Mouse (Mus musculus) heart, postnatal 0 days (tissue): Measurements from ENCODE around the gene Erich2. TPM values are rescaled to one million over a fixed set of nuclear protein-coding genes. Genes with fewer than 3 reads are reported as not detected.

Experiments
- ATAC-seq: fragments of 200-750 bp; cut with Nextera tagmentation; 2 replicates; pipeline ENCODE4 v1.8.0; 2017; ENCODE audit warnings: low read depth, moderate number of reproducible peaks, moderate library complexity; ENCODE audit not compliant: insufficient read depth
- DNase-seq: peaks from one replicate; pipeline ENCODE4 v3.0.0-alpha.2; 2016; ENCODE audit warnings: low spot score
- H3K27ac ChIP-seq: fragments of 300-500 bp; sonication (generic); 2 replicates; pipeline ENCODE4 v1.5.1; 2014; ENCODE audit warnings: low read depth, mild to moderate bottlenecking
- H3K27me3 ChIP-seq: fragments of 300-500 bp; sonication (generic); 2 replicates; pipeline ENCODE4 v1.6.1; 2014; ENCODE audit warnings: low read length, mixed read lengths; ENCODE audit not compliant: control insufficient read depth, insufficient read depth
- H3K36me3 ChIP-seq: fragments of 300-500 bp; sonication (generic); replicated peaks from 2 replicates; pipeline ENCODE4 v1.6.1; 2014; ENCODE audit warnings: low read length, mixed read lengths; ENCODE audit not compliant: control insufficient read depth, insufficient read depth
- H3K4me1 ChIP-seq: fragments of 300-500 bp; sonication (generic); 2 replicates; pipeline ENCODE4 v1.6.1; 2014; ENCODE audit warnings: antibody characterized with exemption; ENCODE audit not compliant: control insufficient read depth, insufficient read depth
- H3K4me2 ChIP-seq: fragments of 300-500 bp; sonication (generic); 2 replicates; pipeline ENCODE4 v1.6.1; 2014; ENCODE audit warnings: low read depth, mild to moderate bottlenecking, low read length, moderate library complexity
- H3K4me3 ChIP-seq: fragments of 300-500 bp; sonication (generic); 2 replicates; pipeline ENCODE4 v1.5.1; 2014; ENCODE audit warnings: low read depth, low read length
- H3K9ac ChIP-seq: fragments of 300-500 bp; sonication (generic); replicated peaks from 2 replicates; pipeline ENCODE4 v1.6.1; 2014; ENCODE audit warnings: low read depth, low read length, mixed read lengths
- H3K9me3 ChIP-seq: fragments of 300-500 bp; sonication (generic); replicated peaks from 2 replicates; pipeline ENCODE4 v1.6.1; 2016; ENCODE audit warnings: low read length; ENCODE audit not compliant: control insufficient read depth
- CTCF ChIP-seq: IDR thresholded peaks from 2 replicates; pipeline ENCODE4 v1.5.1; 2016; ENCODE audit warnings: antibody characterized with exemption, control low read depth, low read depth
- EP300 ChIP-seq: IDR thresholded peaks from 2 replicates; pipeline ENCODE4 v1.6.1; 2016; ENCODE audit warnings: antibody characterized with exemption, low read depth
- WGBS: fragments of 180-500 bp; shearing (Covaris S2); extraction: QIAGEN DNeasy Blood & Tissue Kit; methylation state at CpG from one replicate; pipeline ENCODE4 v1.1.7; 2014; 5-methylcytosine and 5-hydroxymethylcytosine counted together
- polyA plus RNA-seq: library from polyadenylated mRNA; unstranded; fragments of >200 nt; fragmentation: Nextera tagmentation; extraction: Ambion mirVana; gene quantifications from 2 replicates; pipeline ENCODE4 v1.2.1, GENCODE M21; 2015
- total RNA-seq: library from RNA; depleted of rRNA; stranded (reverse); fragments of >200 nt; gene quantifications from 2 replicates; pipeline ENCODE4 v1.2.3, GENCODE M21; 2014; ENCODE audit warnings: low replicate concordance; rRNA removed

Erich2 gene
- total RNA-seq (not detected in 2 replicates), polyA plus RNA-seq (0.19 and 1.2 TPM in 2 replicates)

DNA sequence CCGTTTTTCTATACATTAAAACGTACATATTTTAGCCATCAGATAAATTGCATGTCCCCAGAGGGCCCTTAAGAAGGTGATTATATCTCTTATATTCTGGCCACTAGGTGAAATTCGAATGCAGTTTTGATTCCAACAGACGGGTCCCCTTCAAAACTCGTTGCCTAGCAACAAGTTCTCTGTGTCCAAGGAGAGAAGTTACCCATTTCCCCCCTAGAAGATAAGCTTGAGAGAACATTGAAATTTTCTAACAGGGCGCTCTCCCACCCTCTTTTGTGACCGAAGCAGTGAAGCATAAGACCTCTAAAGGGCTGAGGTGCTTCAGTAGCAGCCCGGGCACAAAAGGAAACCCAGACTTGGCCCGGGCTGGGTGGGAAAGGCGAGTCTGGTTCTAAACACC is at the start of gene Erich2:
Gene Erich2, plus strand, starts transcription at position 324 of the 400 bp plus-strand sequence.
- ATAC-seq = no peak
- peak within 1 kb of the TSS; percentile 80 for H3K4me2 ChIP-seq
- 22% methylated on average over 10 of the region's 10 CpGs for WGBS
- H3K4me1 ChIP-seq = peaks cover 6% of the 10 kb centered on the region; the same call in 1 of the 2 replicates
- no peaks in the 10 kb centered on the region for H3K9me3 ChIP-seq
- H3K9ac ChIP-seq = 0 out of 2 replicates have a peak within 1 kb of the TSS, but pooled peaks have one; percentile 24
- H3K4me3 ChIP-seq = peak within 1 kb of the TSS; percentile 50
- no peak for DNase-seq
- no peak for TF ChIP-seq CTCF
- no peak for TF ChIP-seq EP300
- 0 out of 2 replicates have a peak, but pooled peaks cover 9% of the 10 kb centered on the region for H3K27me3 ChIP-seq
- no peak within 1 kb of the TSS for H3K27ac ChIP-seq
- no peaks in the 10 kb centered on the region for H3K36me3 ChIP-seq

DNA sequence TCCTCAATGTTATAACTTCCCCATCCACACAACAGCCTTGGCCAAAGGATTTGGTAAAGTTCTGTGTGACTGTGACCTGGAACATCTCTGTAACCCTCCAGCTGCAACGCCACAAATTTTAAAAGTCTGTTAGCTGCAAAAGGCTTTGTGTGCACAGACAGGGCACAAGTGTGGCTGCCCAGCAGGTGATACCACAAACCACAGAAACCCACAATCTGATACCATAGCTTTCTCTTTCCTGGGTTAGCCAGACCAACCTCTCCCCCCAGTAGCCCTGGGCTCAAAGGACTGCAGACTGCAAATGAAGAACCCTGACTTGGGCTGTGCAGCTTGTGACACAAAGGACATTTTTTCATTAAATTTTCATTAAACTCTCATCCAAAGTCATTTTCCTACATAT is 45.0 kb upstream of the Erich2 start:
- 91% methylated on average over 1 of the region's 1 CpGs for WGBS
- ATAC-seq = no peak
- TF ChIP-seq CTCF = no peak
- no peak for TF ChIP-seq EP300
- Histone ChIP-seq H3K4me2 (no peak overlapping the region), H3K9me3 (no peaks in the 10 kb centered on the region), H3K4me3 (no peak overlapping the region), H3K27me3 (peaks cover 12% of the 10 kb centered on the region; the same call in 1 of the 2 replicates), H3K27ac (no peak overlapping the region), H3K4me1 (no peaks in the 10 kb centered on the region), H3K9ac (no peak overlapping the region), H3K36me3 (no peaks in the 10 kb centered on the region)
- DNase-seq = no peak

DNA sequence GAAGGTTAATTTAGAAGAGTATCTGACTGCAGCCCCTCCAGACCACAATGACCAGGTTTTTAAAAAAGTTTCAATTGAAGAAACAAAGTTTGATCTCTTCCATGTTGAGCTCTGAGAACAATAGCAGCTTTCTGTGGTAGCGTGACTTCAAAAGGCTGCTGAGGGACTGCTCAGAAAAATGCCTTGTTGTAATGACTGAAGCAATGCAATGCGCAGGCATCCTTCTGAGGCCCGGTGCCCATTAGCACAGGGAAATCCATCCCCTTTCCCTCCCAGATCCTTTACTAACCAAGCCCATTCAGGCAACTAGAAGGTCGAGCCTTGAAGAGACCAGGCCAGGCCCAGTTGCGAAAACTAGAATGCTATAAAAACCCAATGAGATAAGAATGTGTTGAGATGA is 37.5 kb upstream of the Erich2 start:
- Histone ChIP-seq H3K4me3 (no peak overlapping the region), H3K36me3 (no peaks in the 10 kb centered on the region), H3K27ac (no peak overlapping the region), H3K9ac (no peak overlapping the region), H3K9me3 (no peaks in the 10 kb centered on the region), H3K4me2 (no peak overlapping the region), H3K27me3 (peaks cover 83% of the 10 kb centered on the region), H3K4me1 (peaks cover 6% of the 10 kb centered on the region)
- no peak for DNase-seq
- ATAC-seq = no peak
- TF ChIP-seq CTCF = no peak
- no peak for TF ChIP-seq EP300
- 33% methylated on average over 5 of the region's 5 CpGs for WGBS

DNA sequence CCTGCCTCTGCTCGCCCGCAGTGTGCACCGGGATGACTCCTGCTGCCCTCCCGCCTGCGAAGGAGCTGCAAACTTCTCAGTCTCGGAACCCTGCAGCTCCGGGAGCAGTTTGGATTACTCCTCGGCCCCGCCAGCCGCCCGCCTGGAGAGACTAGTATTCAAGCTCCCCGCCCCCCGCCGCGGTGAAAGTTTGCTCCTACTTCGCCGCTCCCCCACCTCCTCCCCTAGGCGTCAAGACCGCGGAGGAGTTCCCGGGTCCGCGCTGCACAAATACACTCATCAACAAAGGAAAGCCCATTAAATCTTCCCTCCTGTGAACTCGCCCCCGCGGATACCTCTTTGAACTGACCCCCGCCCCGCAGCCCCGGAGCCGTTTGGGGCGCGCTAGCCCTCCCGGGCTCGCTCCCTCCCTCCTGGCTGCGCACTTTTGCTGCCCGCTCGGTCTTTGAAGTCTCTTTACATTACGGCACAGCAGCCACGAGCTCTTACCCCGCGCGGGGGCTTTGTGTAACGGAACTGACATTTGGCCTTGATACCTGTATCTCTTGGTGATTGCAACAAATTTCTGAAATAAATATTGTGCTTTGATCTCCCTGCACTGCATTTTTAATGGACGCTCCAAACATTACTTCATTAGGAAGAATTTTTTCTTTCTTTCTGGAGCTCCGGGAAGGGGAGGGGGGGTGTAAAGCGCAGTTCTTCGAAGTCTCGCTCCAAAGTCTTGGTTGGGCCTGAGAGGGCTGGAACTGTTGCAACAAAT is 36.6 kb upstream of the Erich2 start:
- TF ChIP-seq EP300 (no peak), CTCF (no peak)
- H3K36me3 ChIP-seq = no peaks in the 10 kb centered on the region
- no peak for ATAC-seq
- H3K4me3 ChIP-seq = peak overlapping the region; percentile 53
- peaks cover 88% of the 10 kb centered on the region for H3K27me3 ChIP-seq
- no peak overlapping the region for H3K9ac ChIP-seq
- peaks cover 6% of the 10 kb centered on the region for H3K4me1 ChIP-seq
- H3K9me3 ChIP-seq = no peaks in the 10 kb centered on the region
- WGBS = 2% methylated on average over 48 of the region's 48 CpGs
- H3K27ac ChIP-seq = no peak overlapping the region
- no peak for DNase-seq
- peak overlapping the region; percentile 62 for H3K4me2 ChIP-seq

DNA sequence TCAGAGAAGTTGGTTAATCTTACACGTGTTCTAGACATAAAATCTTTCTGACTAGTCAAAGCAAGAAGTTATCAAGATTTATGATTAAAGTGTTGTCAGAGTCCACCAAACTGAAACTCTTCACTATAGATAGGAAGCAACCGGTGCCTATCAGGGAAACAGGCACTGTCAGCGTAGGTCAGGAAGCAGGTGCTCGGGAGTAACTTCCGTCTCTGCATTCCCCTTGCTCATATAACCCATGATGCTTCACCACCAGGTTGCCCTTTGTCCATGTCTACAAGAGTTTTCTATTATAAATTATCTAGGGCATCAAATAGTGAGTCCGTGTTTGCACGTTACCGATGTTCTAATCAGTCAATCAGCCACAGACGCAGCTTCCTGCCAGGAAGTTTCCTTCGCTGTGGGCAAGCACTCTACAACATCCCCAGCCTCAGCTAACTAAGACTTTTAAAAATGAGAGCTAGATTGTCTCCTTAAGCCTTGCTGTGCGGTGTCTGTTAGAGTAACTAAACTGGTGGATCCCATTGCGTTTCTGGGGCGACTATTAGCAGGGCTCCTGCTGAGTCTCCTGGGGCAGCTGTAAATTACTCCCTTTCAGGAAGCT is 10.8 kb upstream of the Erich2 start:
- WGBS = 16% methylated on average over 13 of the region's 13 CpGs
- TF ChIP-seq EP300 = no peak
- no peak for TF ChIP-seq CTCF
- Histone ChIP-seq H3K27ac (no peak overlapping the region), H3K4me2 (no peak overlapping the region), H3K9me3 (no peaks in the 10 kb centered on the region), H3K4me1 (no peaks in the 10 kb centered on the region), H3K4me3 (no peak overlapping the region), H3K36me3 (no peaks in the 10 kb centered on the region), H3K9ac (no peak overlapping the region), H3K27me3 (0 out of 2 replicates have a peak, but pooled peaks cover 4% of the 10 kb centered on the region)
- DNase-seq (no peak), ATAC-seq (no peak)
